Mouse (Mus musculus): ENCODE measurements around the gene Acacb.

The Acacb gene

DNA sequence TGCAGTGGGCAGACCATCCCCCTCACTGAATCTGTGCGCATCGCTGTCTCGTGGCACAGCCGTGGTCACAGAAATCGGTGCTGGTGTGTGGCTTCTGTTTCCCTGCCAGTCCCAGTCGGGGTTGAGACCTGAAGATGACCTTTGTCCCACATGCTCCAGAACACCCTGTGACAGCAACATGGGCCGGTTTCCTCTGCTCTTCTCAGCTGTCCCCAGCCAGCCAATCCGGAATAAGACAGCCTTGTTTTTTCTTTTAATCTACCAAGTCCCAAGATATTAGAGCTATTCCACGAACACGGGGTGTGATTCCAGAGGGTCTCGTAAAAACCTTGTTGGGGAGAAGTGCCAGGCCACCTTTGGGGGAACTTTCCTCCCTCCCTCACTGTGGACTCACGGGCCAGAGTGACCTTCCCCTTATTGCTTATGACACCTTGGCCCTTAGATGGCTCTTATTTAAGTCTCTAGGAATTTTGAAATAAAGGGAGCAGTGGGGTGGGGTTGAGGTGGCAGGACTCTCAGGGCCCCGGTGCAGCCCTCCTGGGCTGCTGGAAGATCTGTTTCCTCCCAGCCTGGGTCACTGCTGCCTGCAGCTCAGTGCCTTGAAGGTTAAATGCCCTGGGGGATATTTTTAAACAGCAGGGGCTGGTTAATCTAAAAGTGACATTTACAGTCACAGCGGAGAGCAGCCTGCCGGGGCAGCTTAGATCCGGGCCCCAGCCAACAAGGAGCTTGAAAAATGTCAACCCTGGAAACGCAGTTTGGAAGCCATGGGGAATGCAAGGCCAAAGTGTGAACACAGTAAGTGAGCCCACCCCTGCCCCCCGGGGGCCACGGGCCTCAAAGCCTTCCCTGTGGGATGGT, at the start of gene Acacb:
Gene Acacb, plus strand, starts transcription at position 508 of the 861 bp plus-strand sequence.
- DNase-seq (ENCODE audit: low spot score in 2 of 2) = no peak

DNA sequence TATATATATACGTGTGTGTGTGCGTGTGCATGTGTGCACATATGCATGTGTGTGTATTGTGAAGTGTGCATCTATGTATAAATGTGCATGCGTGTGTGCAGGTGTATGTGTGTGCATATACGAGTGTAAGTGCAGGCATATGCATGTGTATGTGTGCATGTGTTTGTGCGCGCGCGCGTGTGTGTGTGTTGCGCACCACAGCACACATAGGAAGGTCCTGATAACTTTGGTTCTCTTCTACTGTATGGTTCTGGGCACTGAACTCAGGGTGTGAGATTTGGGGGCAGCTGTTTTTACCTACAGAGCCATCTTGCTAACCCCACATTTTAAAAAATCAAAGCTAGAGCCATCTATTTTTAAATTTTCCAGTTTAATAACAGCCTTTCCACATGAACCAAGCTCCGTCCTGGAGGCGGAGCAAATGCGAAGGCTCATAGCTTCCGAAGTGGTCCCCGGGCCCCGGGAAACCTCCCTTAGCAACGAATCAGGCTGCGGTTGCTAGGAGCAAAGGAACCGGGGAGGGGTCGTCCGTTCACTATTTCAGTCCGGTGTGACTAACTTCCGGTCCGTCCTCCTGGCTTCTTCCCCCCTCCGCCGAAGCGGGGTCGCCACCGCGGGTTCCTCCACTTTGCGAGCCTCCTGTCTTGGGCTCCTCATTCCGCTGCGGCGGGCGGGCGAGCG, 46.5 kb upstream of the Acacb start:
- peak; percentile 88 to 91 for DNase-seq (ENCODE audit: low spot score in 2 of 2)

DNA sequence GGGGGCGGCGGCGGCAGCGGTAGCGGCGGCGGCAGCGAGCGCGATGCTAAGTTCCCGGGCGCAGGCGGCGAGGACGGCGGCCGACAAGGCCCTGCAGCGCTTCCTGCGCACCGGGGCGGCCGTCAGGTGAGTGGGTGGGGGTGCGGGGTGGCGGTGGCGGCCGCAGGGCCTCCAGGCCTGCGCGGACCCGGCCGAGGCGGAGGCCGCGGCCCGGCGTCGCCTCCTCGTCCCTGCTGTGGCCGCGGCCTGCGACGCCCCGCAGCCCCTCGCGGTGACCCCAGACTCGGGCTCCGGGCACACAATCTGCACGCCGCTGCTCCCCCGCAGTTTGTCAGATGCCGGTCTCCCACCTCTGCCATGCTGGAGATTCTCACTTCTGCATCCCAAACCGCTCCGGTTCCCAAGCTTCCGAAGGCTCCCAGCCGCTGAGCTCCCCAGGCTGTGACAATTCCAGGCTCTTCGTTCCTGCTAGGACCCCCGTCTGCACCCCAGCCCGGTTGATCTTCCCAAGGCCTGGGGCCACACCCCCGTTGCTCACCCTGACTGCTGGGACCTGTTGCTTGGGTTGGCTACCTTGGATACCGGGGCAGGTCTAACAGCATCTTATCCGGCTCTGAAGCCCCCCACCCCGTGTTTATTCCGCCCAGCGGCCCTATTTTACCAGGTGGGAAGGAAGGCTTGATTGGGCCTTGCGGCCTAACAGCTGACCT, 45.8 kb upstream of the Acacb start:
- no peak for DNase-seq (ENCODE audit: low spot score in 2 of 2)

DNA sequence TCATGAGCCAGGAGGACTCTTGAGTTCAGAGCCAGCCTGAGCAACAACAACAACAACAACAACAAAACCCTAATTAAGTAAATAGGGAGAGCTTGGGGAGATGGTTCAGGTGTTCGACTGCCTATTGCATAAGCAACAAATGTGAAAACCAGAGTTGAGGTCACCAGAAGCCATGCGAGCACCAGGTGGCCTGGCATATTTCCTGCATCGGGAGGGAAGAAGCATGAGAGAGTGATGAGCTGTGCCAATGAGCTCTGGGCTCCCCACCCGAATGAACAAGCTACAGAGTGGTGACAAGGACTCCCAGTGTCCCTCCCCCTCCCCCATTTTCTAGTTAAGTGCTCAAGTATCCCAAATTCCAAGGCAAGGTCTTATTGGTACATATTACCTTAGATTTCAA, 44.5 kb upstream of the Acacb start:
- DNase-seq (ENCODE audit: low spot score in 2 of 2) = no peak

DNA sequence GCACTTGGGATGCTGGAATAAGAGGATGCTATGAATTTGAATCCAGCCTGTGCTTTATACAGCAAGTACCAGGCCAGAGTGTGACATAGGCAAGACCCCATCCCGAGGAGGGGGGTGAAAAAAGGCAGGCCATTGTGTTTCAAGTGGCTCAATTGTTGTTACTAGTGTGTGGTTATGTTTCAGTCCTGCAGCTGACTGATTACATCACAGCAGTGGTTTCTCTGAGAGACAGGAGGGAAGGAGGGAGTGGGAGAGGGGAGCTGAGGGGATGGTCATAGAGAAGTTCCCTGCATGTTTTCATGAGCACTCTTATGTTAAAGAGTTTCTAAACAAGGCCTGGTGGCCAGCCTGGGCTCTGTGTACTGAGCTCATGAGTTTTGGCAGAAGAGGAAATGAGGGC, 43.5 kb upstream of the Acacb start:
- DNase-seq (ENCODE audit: low spot score in 2 of 2) = no peak

DNA sequence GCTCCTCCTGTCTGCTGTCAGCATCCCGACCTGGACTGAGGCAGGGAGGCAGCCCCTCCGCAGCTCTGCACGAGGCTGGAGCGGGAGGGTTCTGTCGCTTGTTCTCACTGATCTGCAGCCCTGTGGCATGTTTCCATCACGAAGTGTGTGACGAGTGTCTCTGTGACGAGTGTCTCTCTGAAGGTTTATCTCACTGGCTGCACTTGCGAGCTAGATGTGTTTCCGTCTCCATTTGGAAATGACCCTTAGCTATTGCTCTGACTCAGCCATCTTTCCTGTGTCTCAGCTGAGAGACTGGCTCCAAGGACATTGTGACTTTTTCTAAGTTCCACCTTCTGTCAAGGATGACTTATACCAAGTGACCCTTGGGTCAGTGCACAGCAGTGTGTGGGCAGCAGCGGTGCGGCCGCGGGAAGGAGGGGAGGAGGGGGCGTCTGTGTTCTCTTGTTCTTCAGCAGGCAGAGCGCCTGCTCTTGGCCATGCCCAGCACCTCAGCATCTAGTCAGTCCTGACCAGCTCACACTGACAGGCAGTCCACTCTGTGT, 39.9 kb upstream of the Acacb start:
- no peak for DNase-seq (ENCODE audit: low spot score in 2 of 2)

DNA sequence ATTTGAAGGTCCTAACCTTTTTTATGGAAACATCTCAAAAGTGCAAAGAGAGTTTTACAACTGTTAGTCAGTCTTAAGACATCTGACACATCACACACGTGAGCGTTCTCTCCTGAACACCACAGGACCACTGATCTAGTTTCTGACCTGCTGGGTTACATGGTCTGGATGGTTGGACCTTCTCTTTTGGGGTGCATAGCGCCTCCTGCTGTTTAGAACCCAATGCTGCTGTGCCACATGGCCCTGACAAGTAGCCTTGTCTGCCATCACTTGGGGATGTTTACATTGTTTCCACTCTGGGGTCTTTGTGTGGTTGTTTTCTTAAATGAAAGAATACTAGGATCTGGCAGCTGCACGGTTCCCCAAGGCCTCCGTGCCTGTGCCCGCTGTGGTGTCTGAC, 33.0 kb upstream of the Acacb start:
- DNase-seq (ENCODE audit: low spot score in 2 of 2) = no peak

DNA sequence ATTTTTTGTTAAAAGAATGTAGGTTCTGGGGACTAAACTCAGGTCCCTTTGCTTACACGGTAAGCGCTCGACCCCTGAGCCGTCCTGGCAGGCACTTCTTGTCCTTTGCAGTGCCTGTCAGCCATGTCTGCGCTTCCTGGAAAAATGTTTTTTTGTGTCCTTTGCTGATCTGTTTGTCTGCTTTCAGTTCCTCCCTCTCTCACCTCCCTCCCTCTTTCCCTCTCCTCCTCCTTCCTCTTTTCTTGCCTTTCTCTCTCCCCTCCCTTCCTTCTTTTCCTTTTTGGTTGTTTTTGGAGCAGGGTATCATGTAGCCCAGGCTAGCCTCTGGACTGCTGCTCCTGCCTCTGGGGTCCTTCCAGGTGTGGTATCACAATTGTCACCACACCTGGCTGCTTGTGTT, 31.3 kb upstream of the Acacb start:
- no peak for DNase-seq (ENCODE audit: low spot score in 2 of 2)

DNA sequence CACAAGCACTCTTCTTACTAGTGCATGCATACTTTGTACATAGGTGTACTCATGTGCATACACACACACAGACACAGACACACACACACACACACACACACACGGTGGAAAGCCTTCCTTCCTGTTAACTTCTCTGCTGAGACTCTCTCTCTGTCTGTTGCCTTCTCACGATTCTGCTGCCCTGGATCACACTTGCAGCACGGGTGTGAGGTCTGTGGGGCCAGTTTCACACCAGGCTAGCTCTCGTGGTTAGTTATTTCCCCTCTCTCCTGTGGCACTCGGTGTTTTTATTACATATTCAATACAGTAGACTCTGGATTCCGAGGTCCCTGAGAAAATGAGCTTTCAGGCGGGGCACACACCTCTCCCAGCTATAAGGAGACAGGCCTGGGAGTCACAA, 29.7 kb upstream of the Acacb start:
- DNase-seq (ENCODE audit: low spot score in 2 of 2) = no peak

DNA sequence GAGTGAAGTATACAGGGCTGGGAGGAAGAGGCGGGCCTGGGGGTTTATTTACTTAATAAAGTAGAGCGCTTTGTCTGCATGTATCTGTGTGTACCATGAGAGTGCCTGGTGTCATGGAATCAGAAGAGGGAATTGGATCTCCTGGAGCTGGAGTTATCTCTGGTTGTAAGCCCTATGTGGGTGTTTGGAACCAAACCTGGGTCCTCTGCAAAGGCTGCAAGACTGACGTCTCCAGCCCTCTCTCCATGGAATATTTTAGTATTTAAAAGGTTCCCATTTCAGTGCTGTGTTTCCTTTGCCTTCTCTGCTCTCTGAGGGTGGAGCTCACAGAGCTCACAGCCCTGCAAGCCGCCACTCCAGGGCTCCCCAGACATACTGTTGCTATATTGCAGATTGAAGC, 26.5 kb upstream of the Acacb start:
- DNase-seq (ENCODE audit: low spot score in 2 of 2) = no peak

DNA sequence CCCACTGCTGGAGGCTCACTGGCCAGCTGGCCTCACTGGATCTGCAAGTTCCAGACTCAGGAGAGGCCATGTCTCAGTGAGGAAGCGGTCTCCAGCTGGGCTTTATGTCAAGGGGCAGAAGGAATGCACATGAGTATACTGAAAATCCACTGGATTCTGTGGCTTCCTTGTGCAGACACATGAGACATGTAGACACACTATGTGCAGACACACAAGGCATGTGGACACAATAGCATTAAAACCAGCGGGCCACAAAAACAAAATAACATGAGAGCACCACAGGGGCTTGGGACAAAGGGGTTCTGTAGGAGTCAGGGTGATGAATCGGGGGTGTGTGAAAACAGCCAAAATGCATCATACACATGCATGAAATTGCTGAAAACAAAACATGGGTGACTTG, 20.3 kb upstream of the Acacb start:
- no peak for DNase-seq (ENCODE audit: low spot score in 2 of 2)

DNA sequence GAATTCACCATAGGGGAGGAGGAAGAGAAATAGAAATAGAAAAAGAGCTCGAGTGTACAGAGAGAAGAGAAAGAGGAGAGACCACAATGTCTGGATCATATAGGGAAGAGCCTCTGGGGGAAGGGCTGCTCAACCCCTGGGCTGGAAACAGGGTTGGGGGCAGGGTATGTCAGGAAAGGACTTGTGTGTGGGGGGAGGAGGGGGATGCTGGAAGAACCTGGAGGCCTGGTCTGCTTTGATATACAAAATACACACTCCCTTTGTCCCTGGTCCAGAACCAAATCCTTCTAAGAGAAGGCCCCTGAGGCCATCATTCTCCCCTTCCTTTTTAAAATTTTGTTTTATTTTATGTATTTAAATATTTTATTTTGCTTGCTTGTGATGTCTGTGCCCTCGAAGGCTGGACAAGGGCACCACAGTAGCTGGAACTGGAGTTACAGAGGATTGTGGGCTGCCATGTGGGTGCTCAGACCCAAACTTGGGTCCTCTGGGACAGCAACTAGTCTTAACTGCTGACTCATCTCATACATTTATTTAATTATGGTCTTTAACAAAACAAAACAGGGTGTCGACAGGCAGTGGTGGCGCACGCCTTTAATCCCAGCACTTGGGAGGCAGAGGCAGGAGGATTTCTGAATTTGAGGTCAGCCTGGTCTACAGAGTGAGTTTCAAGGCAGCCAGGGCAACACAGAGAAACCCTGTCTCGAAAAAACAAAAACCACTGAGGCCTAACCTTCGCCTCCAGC, 19.7 kb upstream of the Acacb start:
- no peak for DNase-seq (ENCODE audit: low spot score in 2 of 2)

DNA sequence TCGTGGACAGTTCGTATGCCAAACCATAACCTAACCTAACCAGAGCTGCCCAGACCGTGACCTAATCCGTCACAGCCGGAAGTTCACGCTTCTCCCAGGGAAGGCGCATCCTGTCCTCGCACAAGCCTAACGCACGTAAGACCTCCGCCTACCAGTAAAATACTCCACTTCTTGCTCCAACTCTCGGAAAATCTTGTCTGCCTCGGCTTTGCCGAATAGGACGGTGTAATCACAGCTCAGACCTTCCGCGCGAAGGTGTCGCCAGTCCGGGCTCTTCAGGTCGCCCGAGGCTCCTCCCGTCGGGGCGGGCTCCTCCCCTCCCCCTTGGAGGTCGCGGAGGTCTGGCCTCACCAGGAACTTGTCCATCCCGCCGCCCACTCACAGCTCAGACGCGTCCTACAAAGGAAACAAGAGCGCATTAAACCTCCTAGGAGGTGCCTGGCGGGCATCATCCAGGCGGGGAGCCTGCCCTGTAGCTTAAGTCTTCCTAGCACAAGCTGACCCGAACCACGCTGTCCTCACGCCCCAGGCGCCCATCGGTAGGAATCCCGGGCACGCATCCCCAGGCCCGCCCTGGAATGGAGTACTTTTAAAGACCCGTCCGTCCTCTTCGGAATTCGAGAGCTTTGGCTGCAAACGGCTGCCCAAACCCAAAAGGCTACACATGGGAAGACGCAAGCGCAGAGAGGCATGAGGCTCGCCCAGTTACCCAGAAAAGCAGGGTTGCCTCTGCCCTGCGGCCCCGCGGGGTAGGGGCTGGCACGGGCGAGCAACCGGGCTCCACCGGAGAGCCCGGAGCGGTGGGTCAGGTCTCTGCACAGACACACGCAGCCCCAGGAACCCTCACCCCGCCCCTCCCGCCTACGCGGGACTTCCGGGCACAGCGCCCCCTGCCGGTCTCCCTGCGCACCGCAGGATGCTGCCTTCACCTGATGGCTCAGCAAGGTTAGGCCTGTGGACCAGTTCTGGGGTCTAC, 18.7 kb upstream of the Acacb start, which contains the start of gene Alkbh2:
Gene Alkbh2, minus strand, starts transcription at position 845 of the 976 bp plus-strand sequence.
- DNase-seq (ENCODE audit: low spot score in 2 of 2) = peak; percentile 54 to 69

DNA sequence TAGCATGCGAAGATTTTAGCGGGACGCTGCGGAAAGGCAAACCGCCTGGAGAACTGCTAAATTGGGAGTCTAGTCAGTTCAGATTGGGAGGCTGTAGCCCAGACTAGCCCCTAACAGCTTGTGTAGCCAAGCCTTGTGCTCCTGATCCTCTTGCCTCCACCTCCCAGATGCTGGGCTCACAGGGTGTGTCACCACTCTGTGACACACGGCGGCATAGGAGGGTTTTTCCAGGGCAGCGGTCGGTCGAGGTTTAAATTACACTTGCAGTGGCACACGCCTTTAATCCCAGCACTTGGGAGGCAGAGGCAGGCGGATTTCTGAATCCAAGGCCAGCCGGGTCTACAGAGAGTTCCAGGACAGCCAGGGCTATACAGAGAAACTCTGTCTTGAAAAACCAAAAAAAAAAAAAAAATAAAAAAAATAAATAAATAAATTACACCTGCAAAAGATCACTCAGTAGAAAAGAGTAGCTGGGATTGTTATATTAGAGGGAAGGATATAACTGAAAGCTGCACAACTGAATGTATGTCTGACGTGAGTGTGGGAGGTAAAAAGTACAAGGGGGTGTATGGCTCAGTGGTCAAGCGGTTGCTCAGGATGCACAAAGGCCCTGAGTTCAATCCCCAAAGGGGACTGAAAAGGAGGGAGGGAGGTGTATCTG, 16.7 kb upstream of the Acacb start:
- DNase-seq (ENCODE audit: low spot score in 2 of 2) = no peak

DNA sequence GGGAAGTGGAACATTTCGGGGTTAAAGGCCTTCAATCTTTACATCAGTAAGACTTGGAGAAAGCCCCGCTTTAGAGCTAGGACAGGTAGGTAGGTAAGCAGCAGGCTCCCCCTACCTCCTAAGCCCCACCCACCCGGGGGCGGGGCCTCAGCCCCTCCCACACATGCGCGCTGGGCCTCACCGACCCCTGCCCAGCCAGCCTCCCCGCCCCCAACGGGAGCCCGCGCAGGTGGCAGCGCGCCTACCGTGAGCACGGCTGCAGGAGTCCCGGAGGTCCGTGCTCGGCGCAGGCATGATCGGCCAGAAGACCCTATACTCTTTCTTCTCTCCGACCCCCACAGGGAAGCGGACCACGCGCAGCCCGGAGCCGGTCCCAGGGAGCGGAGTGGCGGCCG, 16.1 kb upstream of the Acacb start, which contains the start of gene Ung:
Gene Ung, plus strand, starts transcription at position 176 of the 395 bp plus-strand sequence.
- DNase-seq (ENCODE audit: low spot score in 2 of 2) = peak in 1 of 2 experiments; percentile 23

DNA sequence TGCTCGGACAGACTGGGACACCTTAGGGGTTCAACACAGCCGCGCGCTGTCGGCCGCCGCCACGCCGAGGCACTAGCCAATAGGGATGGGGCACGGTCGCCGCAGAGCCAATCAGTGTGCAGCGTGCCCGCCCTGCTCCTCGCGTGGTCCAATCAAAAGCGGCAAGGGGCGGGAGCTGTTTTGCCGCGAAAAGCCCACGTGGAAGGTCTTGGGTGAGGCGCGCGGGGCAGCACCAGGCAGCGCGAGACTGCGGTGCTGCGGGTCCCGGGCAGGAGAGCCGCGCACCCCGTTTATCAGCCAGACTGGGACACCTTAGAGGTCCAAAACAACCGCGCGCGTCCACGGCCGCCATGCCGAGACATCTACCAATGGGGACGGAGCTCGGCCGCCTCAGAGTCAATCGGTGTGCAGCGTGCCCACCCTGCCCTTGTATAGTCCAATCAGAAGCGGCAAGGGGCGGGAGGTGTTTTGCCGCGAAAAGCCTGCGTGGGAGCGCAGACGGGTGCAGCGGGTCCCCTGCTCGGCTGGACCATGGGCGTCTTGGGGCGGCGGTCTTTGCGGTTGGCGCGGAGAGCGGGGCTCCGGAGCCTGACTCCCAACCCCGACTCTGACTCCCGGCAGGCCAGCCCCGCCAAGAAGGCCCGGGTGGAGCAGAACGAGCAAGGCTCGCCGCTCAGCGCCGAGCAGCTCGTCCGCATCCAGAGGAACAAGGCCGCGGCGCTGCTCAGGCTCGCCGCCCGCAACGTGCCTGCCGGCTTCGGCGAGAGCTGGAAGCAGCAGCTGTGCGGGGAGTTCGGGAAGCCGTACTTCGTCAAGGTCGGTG, 15.4 kb upstream of the Acacb start:
- peak; percentile 85 to 94 for DNase-seq (ENCODE audit: low spot score in 2 of 2)

DNA sequence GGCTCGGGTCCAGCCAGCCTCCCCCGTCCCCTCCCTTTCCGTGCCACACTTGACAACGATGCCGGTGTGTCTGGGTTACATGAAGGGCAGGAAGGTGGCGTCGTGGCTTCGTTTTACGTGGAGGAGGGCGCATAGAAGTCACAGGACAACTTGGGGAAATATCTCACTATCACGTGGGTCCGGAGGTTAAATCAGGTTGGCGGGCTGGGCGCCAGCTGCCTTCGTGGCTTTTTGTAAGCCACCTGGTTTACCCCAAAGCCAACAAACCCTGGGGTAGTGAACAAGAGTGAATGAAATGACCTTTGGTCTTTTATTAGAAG, 14.9 kb upstream of the Acacb start:
- peak in 1 of 2 experiments; percentile 49 for DNase-seq (ENCODE audit: low spot score in 2 of 2)

DNA sequence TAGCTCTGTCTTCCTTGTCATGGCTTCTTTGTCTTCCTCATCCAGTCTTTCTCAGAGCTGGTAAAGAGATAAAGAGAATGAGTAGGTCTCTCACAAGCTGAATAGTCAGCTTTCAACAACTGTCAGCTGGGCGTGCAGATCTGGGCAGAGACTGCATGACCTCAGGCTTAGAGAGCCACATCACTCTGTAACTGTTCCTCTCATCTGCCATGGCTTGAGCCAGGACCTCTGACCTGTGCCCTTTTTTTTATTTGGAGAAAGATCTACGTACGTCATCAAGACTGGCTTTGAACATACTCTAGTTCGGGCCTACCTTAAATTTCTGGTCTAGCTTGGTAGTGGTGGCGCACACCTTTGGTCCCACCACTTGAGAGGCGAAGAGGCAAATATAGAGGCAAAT, 13.5 kb upstream of the Acacb start:
- DNase-seq (ENCODE audit: low spot score in 2 of 2) = no peak

DNA sequence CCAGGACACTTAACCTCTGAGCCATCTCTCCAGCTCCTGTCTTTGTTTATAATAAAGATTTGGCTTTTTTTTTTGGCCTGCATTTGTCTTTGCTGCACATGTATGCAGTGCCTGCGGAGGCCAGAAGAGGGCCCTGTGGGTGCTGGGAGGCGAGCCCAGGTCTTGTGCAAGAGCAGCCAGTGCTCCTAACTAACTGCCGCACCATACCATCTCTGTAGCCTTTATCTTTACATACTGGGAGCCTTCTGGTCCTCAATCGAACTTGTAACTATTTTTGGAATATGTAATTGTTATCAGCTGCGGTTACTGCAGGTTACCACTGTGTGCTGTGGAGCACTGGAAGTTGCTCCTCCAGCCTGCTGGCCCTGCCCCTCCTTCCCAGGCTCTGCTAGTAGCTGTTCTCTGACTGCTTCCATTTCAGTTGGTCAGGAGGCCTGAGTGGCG, 12.2 kb upstream of the Acacb start:
- no peak for DNase-seq (ENCODE audit: low spot score in 2 of 2)
